Mouse (Mus musculus) cerebellum, adult 11 months (tissue): ENCODE data around the gene Umps.
A peak's percentile ranks its signal among the peaks of the same experiment; 100 is the strongest.

Experiments used
- DNase-seq: peaks from one replicate; pipeline ENCODE4 v3.0.0; 2022

Umps gene

DNA sequence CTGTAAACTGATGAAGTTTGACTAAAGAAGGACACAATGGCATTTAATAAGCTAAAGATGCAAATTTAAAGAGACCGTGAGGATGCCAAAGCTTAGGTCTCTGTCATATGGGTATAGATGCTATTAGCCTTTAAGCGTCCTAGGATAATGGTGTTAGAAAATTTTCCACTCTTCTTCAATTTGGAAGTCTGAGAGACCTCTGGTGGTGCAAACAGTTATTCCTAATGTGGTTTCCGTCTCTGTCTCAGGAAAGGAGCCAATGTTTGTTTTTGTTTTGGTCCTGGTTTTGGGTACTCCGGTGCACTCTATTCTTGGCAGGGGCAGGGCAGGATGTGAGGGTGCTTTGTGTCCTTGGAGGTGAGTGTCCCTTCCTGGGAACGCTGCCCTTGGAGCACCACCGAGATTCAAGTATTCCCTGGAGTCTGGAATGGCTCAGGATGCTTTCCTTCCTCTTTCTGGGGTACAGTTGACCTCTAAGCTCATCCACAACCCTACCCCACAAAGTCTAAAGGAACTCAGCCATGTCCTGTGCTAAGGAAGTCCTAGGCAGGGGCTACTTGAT lies 39.5 kb downstream of the Umps start:
- no peak for DNase-seq

DNA sequence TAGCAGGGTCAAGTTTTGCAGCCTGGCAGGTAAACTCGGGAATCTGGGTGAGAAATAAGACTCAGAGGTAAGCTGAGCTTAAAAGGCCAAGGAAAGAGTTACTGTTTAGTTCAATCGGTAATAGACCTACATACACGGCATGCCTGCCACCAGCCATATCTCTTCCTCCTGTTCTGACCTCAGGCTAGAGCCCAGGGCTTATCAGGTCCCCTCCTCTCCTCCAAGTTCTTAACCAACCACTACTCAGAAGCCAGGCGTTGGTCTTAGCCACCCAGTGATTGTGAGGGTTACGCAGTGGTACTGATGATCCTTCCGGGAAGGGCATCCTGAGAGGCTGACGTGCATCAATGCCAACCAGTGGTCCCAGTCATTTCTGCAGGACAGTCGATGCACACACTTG lies 43.1 kb downstream of the Umps start:
- DNase-seq = no peak

DNA sequence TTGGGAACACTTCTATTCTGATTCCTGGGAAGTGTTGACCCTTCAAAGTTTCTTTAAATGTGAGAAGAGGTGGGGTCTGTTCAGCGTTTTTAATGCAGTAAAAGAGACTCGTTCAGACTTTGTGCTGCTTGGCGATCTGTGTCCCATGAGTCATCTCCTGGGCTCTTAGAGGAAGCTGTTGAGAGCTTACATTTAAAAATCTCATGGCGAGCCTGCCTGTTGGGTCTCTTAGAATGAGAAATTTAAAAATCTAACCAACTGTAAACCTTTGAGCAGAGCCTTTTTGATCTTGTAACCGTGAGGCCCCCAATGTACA lies 43.9 kb downstream of the Umps start:
- no peak for DNase-seq

DNA sequence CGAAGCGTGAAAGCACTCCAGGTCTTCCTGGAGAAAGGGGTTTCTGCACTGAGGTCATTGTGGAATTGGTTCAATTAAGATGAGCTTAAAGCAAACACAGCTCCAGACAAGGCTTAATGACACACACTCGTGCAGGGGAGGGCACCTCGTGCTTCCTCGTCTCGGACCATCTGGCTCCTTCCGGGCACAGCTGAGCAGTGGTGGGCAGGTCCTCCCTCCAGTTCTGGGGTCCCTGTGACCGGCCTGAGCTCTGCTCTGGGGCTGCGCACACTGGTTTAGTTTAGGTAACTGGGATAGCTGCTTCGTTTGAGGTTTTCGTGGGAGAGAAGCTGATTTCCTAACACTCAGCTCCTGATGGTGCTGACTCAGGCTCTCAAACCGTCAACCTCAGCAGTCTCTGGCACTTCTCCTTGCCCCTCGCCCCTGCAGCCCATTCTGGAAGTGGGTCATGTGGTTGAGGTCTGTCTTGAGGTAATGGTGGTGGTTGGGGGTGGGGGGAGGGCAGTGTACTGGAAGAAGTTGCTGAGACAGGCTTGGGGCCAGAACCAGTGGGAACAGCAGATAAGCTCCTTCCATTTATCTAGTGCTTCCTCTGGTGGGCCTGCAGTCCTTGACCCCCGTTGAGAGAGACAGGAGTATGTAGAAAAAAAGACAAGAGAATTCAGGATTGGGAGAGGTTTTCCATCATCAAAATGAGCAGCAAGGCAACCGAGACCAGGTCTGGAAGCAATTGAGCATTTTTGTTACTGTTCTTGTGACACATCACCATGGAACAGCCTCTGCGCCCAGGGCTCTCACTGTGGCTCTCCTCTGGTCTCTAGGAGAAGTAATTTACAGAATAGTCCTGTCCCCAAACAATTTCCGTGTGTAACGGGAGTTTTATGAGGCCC lies 44.5 kb downstream of the Umps start:
- no peak for DNase-seq

DNA sequence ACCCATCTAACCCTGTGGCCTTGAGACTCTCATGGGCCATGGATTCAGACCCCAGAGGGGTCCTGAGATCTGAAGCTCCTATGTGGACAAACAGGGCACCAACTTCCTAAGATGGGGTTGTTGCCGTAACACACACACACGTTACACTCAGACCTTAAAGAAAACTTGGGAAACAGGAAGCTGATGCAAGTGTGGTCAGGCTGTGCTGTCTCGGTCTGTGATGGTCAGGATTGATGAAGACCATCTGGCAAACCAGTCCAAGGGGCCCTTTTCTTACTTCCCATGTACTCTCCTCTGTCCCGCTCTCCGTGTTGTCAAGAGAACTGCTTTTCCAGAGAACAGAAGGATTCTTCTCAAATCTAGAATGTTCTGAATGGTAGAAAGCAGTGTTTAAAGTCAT lies 45.3 kb downstream of the Umps start:
- DNase-seq = no peak

DNA sequence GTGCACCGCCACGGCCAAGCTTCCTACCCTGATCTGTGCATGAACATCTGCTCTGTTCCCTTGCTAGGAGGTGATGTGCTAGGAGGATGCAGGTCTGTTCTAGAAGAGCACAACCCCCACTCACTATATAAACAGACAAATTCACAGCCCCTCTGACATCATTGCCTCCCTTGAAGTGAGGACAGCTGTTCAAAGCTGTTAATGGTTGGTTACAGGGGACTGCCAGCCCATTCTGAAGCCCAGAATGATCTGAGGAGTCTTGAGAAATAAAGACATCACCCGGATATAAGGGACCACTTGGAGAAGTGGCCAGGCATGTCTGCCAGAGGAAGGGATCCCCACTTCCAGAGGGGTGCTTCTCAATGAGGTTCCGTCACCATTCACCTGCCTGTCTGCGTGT lies 48.9 kb downstream of the Umps start:
- no peak for DNase-seq

DNA sequence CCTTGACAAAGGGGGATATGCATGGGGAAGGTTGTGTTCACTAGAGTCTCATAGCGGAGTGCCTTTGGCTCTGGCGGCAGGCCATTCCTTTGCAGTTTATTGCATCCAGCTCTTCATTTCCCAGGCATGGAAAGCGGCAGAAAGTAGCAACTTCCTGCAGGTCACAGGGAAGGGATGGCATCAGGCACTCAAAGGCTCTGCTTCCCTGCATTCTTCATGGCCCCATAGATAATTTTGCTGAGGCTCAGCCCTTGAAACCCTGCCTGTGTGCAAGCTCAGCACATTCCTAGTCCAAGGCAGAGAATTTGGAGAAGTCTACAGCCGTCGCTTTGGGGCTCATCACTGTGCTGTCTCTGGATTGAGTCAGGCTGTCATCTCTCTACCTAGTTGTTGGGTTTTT lies 49.4 kb downstream of the Umps start:
- DNase-seq = no peak

DNA sequence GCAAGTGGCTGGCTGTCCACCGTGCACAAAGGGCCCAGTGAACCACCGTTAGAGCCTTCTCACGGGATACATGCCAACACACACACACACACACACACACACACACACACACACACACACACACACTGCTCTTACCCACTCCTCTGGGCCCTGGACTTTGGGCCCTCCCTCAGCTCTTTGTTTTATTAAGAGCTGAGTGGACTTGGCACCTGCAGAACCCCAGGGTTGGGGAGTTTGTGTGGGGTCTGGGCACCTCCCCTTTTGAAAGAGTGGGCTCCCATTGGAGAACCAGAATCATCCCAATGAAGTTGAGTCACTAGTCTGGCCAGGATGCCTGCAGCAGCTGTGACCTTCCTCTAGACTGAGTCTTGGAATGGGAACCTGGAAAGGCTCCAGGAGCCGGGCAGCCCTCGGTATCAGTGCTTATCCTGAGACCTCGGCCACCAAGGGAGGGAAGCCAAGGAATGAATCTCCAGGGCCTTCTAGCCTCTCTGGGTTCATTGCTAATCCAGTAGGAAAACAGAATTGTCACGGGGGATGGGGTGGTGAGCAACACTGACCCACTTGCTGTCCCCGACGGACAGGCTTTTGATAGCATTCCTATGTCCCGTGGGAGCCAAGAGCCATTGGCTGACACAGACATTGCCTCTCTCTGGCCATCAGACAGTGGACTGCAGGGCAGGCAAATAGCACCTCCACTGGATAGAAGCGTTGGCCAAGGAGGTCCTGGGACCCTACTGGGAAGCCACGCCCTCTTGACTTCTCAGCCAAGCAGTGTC lies 50.2 kb downstream of the Umps start:
- peak; percentile 45 for DNase-seq

DNA sequence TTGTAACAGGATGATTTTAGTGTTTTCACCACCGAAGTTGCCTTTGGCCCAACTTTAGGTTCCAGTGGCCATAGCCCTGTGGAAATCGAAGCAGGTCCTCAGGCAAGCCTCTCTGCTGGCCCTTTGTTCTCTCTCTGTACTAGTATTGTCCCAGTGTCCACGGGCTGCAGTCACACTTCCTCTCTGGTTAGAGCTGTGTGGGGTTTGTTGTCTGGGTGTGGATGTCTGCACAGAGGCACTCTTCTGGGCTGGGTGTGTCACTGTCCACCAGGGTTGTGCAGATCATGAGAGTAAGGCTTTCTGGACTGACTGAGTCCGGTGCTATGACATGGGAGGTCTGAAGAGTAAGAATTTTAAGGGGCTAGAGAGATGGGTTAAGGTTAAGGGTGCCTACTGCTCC lies 51.8 kb downstream of the Umps start:
- DNase-seq = no peak

DNA sequence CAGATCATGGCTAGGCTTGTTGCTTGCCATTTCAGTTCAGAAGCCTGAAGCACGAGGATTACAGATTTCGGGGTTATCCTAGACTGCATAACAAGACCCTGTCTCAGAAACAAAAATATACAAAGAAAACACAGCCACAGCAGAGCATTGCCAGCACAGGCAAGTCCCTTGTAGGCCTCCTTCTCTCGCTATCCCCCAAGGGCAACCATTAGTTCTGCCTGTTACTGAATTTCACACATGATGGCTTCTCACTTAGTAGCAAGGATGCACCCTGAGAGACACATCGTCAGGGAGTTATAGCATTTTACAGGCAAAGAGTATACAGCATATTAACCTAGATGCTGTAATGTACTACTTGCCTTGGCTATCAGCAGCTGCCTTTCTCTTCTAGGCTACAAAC lies 58.6 kb downstream of the Umps start:
- DNase-seq = no peak
